ENCODE assay signal across 1 mouse cellular context in the genomic region with DNA sequence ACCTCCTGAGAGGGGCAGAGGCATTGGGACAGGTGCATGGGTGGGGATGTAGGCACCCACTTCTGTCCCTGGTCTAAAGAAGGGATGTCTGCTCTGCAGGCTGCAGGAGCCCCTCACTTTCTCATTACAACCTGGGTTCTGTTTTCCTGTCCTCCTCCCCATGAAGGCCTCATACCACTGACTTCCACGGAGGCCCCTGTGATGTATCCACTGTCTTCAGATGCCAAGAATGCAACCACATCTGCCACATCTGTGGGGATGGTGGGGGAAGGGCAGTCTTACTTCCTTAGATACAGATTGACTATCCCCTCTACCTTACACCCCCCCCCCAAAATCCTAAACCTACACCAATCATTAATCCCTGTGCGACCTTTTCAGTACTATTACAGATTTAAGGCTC.
TF ChIP-seq lines count a peak whose summit lies in the region.

No protein-coding gene starts in this region.

TF ChIP-seq in MEL, 35 proteins besides CTCF, POLR2A, EP300 and RAD21:
- TF ChIP-seq USF1 (IDR thresholded peaks at IDR 0.05; ENCODE audit: low read depth, low read length) = no peak
- TF ChIP-seq POLR2AphosphoS2 (IDR thresholded peaks at IDR 0.05; ENCODE audit: low read length) = 0 out of 2 replicates have a peak, but pooled peaks have one; percentile 4
- TF ChIP-seq CHD2 (IDR thresholded peaks at IDR 0.05; ENCODE audit: low read length) = 0 out of 2 replicates have a peak, but pooled peaks have one; percentile 13
- no peak for TF ChIP-seq TAL1 (IDR thresholded peaks at IDR 0.05; ENCODE audit: low read length)
